Mouse (Mus musculus) cortical plate, adult 2 months (tissue): Measurements from ENCODE around the gene Fbxo36.

Experiments used
- CTCF ChIP-seq: fragments of 200-500 bp; IDR thresholded peaks from 2 replicates; pipeline ENCODE4 v1.5.1; 2011; ENCODE audit warnings: mild to moderate bottlenecking, control low read depth, low read length; ENCODE audit not compliant: insufficient read depth; ENCODE audit errors: extremely low read depth
- POLR2A ChIP-seq: fragments of 200-500 bp; IDR thresholded peaks from 2 replicates; pipeline ENCODE4 v1.6.1; 2011; ENCODE audit warnings: mild to moderate bottlenecking, low read length, control low read depth; ENCODE audit not compliant: insufficient read depth; ENCODE audit errors: extremely low read depth

DNA sequence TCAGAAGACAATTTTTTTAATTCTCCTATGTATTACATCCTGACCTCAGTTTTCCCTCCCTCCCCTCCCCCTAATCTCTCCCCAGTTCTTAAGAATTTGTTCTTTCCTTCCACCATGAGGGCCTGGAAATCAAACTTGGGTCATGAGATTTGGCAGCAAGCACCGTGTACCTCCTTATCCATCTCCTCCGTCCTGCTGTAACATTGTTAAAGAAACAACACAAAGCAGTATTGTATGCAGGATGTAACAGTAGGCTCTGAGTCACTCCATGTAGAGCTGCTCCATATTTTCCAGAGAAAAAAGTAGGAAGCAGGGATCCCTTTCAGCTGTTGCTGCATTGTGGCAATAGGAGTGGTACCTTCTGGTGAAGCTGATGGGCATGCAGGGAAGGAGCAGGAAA lies 16.1 kb downstream of the Fbxo36 start:
- TF ChIP-seq POLR2A (no peak), CTCF (no peak)
